Mouse (Mus musculus): ENCODE measurements around the gene Rassf2. TPM values are rescaled to one million over a fixed set of nuclear protein-coding genes. Genes with fewer than 3 reads are reported as not detected.

Gene Rassf2
- polyA plus RNA-seq, 1 experiment: 35.7 TPM

DNA sequence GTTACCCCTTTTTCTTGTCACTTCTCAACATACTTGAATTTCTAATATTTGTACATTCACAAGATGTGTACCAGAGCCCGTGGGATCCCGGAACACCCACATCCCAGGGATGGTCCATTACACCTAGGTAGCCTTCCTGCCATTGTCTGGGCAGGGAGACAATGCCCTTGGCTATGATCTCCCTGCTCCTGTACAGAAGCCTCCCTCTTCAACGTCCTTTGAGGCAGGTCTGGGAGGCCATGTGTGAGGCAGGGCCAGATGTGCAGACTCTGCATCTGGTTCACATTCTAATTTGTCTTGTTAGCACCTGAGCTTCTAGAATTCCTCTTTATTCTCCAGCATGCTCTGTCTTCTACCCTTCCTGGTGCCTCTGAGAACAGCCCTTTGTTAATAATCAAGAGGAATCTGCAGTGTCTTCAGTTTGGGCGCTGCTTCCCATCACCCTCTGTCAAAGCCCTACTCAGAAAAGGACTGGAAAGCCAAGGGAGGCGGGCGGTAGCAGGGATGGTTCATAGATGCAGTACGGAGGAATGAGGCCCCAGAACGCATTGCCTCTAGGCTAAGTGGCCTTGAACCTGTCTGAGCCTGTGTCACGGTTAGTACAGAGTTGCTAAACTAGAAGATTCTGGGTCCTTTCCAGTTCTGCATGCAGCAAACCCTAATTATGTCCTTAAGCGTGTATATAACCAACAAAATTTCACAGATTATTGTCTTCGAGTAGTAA lies 81.0 kb downstream of the Rassf2 start:
- TF ChIP-seq CTCF (IDR thresholded peaks at IDR 0.05; ENCODE audit: control insufficient read depth, insufficient read depth, low read length) (no peak), POLR2A (IDR thresholded peaks at IDR 0.05; ENCODE audit: borderline replicate concordance, control insufficient read depth, low read depth, low read length) (no peak)
- Histone ChIP-seq H3K27ac (ENCODE audit: control insufficient read depth, insufficient read depth, low read depth, low read length, poor library complexity) (no peak overlapping the region), H3K4me1 (ENCODE audit: control insufficient read depth, insufficient read depth, low read length) (no peaks in the 10 kb centered on the region), H3K4me3 (replicated peaks; ENCODE audit: control insufficient read depth, low read depth, low read length) (no peak overlapping the region)
- WGBS: 76% methylated on average over 11 of the region's 11 CpGs

DNA sequence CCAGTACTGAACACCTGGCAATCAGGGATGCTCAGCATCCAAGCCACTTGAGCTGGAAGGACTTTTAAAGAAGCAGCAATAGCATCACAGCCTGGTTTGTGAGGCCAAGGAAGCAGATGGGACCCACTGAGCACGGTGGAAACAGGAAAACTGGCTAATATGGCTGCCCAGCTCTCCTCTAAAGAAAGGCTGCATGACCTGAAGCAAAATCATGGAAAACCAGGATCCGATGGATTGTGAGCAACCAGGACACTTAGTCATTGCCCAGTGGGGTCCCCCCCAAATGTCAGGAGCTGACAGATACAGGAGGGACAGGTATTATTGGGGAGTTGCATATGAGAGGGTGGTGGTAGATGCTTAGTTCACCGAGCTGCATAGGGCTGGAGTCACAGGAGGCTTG lies 81.9 kb downstream of the Rassf2 start:
- TF ChIP-seq POLR2A (IDR thresholded peaks at IDR 0.05; ENCODE audit: borderline replicate concordance, control insufficient read depth, low read depth, low read length): no peak
- TF ChIP-seq CTCF (IDR thresholded peaks at IDR 0.05; ENCODE audit: control insufficient read depth, insufficient read depth, low read length): no peak
- H3K4me3 ChIP-seq (replicated peaks; ENCODE audit: control insufficient read depth, low read depth, low read length): no peak overlapping the region
- WGBS: 71% methylated on average over 3 of the region's 3 CpGs
- H3K27ac ChIP-seq (ENCODE audit: control insufficient read depth, insufficient read depth, low read depth, low read length, poor library complexity): no peak overlapping the region
- no peaks in the 10 kb centered on the region for H3K4me1 ChIP-seq (ENCODE audit: control insufficient read depth, insufficient read depth, low read length)

DNA sequence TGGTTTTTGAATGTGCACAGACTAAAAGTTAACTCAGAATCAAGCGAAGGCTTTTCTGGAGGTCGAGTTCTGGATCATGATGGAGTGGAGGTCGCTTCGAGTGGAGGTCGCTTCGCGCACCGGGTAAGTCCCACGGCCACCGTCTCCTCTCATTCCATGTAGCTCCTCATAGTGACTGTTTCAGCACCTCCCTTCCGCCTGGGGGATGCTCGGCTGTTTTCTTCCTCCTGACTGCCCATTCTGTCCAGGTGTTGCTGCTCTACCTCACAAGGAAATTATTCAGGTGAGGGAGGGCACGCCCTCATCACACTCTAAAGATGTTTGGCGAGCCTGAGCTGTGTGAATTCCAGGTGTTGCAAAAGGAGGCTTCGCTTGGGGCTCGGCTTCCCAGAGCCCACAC lies 83.7 kb downstream of the Rassf2 start:
- no peak overlapping the region for H3K4me3 ChIP-seq (replicated peaks; ENCODE audit: control insufficient read depth, low read depth, low read length)
- 85% methylated on average over 16 of the region's 16 CpGs for WGBS
- no peak overlapping the region for H3K27ac ChIP-seq (ENCODE audit: control insufficient read depth, insufficient read depth, low read depth, low read length, poor library complexity)
- TF ChIP-seq POLR2A (IDR thresholded peaks at IDR 0.05; ENCODE audit: borderline replicate concordance, control insufficient read depth, low read depth, low read length): no peak
- H3K4me1 ChIP-seq (ENCODE audit: control insufficient read depth, insufficient read depth, low read length): no peaks in the 10 kb centered on the region

DNA sequence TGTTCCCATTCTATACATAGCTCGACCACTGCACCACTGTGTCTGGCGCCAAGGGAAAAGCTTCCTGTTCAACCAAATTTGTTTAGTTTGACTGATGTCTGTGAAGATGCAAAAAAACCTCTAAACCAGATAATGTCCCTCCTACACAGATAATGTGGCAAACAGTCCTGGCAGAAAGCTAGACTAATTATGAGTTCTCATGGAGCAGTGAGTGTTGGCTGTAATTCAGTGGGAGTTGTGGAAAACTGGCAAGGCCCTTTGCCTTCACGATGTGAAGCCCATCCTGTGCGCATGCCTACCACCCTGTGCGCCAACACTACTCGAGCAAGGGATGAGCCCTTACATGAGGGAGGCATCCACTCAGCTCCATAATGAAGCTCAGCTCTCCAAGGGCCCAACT lies 84.3 kb downstream of the Rassf2 start:
- TF ChIP-seq POLR2A (IDR thresholded peaks at IDR 0.05; ENCODE audit: borderline replicate concordance, control insufficient read depth, low read depth, low read length): no peak
- no peak overlapping the region for H3K4me3 ChIP-seq (replicated peaks; ENCODE audit: control insufficient read depth, low read depth, low read length)
- no peak overlapping the region for H3K27ac ChIP-seq (ENCODE audit: control insufficient read depth, insufficient read depth, low read depth, low read length, poor library complexity)
- no peaks in the 10 kb centered on the region for H3K4me1 ChIP-seq (ENCODE audit: control insufficient read depth, insufficient read depth, low read length)
- WGBS: 69% methylated on average over 6 of the region's 6 CpGs

DNA sequence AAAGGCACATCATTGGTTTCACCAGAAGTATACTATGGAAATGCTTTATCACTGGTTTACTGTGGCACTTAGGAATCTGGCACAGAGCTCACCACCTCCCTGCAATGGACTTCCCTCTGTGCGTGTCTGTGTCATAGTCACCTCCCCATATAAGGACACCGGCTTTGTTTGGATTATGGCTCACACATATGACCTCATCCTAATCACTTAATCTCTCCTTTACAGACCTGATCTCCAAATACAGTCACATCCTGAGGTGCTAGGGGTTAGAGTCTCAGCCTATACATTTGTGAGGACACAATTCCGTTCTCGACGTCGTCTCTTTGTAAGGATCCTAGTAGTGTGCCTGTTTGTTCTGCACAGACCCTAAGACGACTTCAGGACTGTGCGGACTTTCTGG lies 84.8 kb downstream of the Rassf2 start:
- H3K4me1 ChIP-seq (ENCODE audit: control insufficient read depth, insufficient read depth, low read length): no peaks in the 10 kb centered on the region
- 54% methylated on average over 8 of the region's 8 CpGs for WGBS
- TF ChIP-seq CTCF (IDR thresholded peaks at IDR 0.05; ENCODE audit: control insufficient read depth, insufficient read depth, low read length): no peak
- no peak for TF ChIP-seq POLR2A (IDR thresholded peaks at IDR 0.05; ENCODE audit: borderline replicate concordance, control insufficient read depth, low read depth, low read length)
- H3K4me3 ChIP-seq (replicated peaks; ENCODE audit: control insufficient read depth, low read depth, low read length): no peak overlapping the region
- no peak overlapping the region for H3K27ac ChIP-seq (ENCODE audit: control insufficient read depth, insufficient read depth, low read depth, low read length, poor library complexity)

DNA sequence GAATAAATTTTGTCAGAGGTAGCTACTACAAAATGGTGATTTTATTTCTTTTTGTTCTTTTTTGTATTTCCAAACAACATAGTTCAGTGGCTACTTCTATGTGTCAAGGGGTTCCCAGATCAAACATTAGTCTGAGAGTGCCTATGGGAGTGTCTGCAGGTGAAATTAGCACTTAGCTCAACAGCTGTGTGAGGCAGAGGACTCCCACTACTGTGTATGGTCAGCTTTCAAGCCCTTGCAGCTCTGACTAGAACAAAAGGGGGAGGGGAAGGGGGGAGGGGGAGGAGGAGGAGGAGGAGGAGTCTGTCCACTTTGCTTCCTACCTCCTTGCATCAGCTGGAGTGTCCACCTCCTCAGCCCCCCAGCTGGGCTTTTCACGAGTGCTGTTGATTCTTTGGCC lies 85.7 kb downstream of the Rassf2 start:
- TF ChIP-seq POLR2A (IDR thresholded peaks at IDR 0.05; ENCODE audit: borderline replicate concordance, control insufficient read depth, low read depth, low read length) (no peak), CTCF (IDR thresholded peaks at IDR 0.05; ENCODE audit: control insufficient read depth, insufficient read depth, low read length) (no peak)
- no peak overlapping the region for H3K4me3 ChIP-seq (replicated peaks; ENCODE audit: control insufficient read depth, low read depth, low read length)
- H3K27ac ChIP-seq (ENCODE audit: control insufficient read depth, insufficient read depth, low read depth, low read length, poor library complexity): no peak overlapping the region
- no peaks in the 10 kb centered on the region; the same call in 1 of the 2 replicates for H3K4me1 ChIP-seq (ENCODE audit: control insufficient read depth, insufficient read depth, low read length)
- 63% methylated on average over 1 of the region's 1 CpGs for WGBS

DNA sequence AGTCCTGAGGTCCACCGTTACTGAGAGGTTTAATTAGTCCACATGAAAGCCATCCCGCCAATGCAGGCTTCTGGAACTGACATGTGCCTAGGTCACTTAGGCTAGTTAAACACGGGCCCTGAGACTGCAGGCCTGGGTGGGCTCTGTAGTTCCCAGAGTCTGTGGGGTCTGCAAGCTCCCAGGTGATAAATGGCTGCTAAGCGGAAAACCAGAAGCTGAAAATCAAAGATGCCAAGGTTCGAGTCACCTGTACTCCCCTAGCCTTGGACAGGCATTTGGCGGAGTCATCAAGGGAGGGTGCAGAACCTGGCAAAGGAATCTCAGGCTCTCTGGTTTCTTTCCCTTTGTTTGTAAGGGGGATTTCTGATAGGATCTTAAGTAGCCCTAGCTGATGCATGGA lies 88.6 kb downstream of the Rassf2 start:
- WGBS: 86% methylated on average over 6 of the region's 6 CpGs
- H3K27ac ChIP-seq (ENCODE audit: control insufficient read depth, insufficient read depth, low read depth, low read length, poor library complexity): no peak overlapping the region
- TF ChIP-seq POLR2A (IDR thresholded peaks at IDR 0.05; ENCODE audit: borderline replicate concordance, control insufficient read depth, low read depth, low read length) (no peak), CTCF (IDR thresholded peaks at IDR 0.05; ENCODE audit: control insufficient read depth, insufficient read depth, low read length) (no peak)
- no peaks in the 10 kb centered on the region; the same call in 1 of the 2 replicates for H3K4me1 ChIP-seq (ENCODE audit: control insufficient read depth, insufficient read depth, low read length)
- H3K4me3 ChIP-seq (replicated peaks; ENCODE audit: control insufficient read depth, low read depth, low read length): no peak overlapping the region

DNA sequence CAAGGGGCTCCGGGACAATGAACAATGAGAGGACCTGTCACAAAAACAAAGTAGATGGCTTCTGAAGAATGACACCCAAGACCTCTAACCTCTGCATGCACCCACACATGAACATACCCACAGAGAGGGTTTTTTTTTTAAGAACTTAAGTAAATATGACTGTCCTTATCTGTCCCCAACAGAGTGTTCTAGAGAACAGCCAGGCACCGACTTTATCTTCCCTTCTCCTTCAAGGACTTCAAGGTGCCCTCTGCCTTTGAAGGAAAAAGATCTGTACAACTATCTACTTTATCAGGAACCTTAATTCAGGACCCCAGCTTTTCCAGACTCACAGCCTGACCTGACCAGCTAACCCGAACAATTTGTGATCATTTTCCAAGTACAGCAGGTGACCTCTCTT lies 89.6 kb downstream of the Rassf2 start:
- WGBS: 56% methylated on average over 3 of the region's 3 CpGs
- H3K4me1 ChIP-seq (ENCODE audit: control insufficient read depth, insufficient read depth, low read length): no peaks in the 10 kb centered on the region; the same call in 1 of the 2 replicates
- peak overlapping the region; percentile 69 for H3K27ac ChIP-seq (ENCODE audit: control insufficient read depth, insufficient read depth, low read depth, low read length, poor library complexity)
- H3K4me3 ChIP-seq (replicated peaks; ENCODE audit: control insufficient read depth, low read depth, low read length): no peak overlapping the region
- TF ChIP-seq POLR2A (IDR thresholded peaks at IDR 0.05; ENCODE audit: borderline replicate concordance, control insufficient read depth, low read depth, low read length): no peak
- no peak for TF ChIP-seq CTCF (IDR thresholded peaks at IDR 0.05; ENCODE audit: control insufficient read depth, insufficient read depth, low read length)

Other genes starting within 250 kb of the Rassf2 start
- gene Erv3, start 170.5 kb downstream of the Rassf2 start, polyA plus RNA-seq (2011; ENCODE audit: insufficient read depth, insufficient read length, low replicate concordance, missing spikeins): not detected in 2 replicates
- gene Prnp, start 120.3 kb downstream of the Rassf2 start, polyA plus RNA-seq (2011; ENCODE audit: insufficient read depth, insufficient read length, low replicate concordance, missing spikeins): 19.7 and 26.4 TPM in 2 replicates
- not detected in 2 replicates for gene Prn, start 120.3 kb downstream of the Rassf2 start, polyA plus RNA-seq (2011; ENCODE audit: insufficient read depth, insufficient read length, low replicate concordance, missing spikeins)
- 0.50 TPM in 1 of 2 replicates, not detected in the other for gene Prnd, start 79.4 kb downstream of the Rassf2 start, polyA plus RNA-seq (2011; ENCODE audit: insufficient read depth, insufficient read length, low replicate concordance, missing spikeins)
- gene Slc23a2, start 114.8 kb upstream of the Rassf2 start, polyA plus RNA-seq (2011; ENCODE audit: insufficient read depth, insufficient read length, low replicate concordance, missing spikeins): 3.9 and 12.2 TPM in 2 replicates
- 13.7 and 20.6 TPM in 2 replicates for gene Tmem230, start 217.5 kb upstream of the Rassf2 start, polyA plus RNA-seq (2011; ENCODE audit: insufficient read depth, insufficient read length, low replicate concordance, missing spikeins)
- 284 and 419 TPM in 2 replicates for gene Pcna, start 223.1 kb upstream of the Rassf2 start, polyA plus RNA-seq (2011; ENCODE audit: insufficient read depth, insufficient read length, low replicate concordance, missing spikeins)
- 16.9 and 30.7 TPM in 2 replicates for gene Cds2, start 232.9 kb upstream of the Rassf2 start, polyA plus RNA-seq (2011; ENCODE audit: insufficient read depth, insufficient read length, low replicate concordance, missing spikeins)

Data from bone marrow, adult 2 months (tissue).